Mouse (Mus musculus): ENCODE results near the gene Setd5. TPM values are rescaled to one million over a fixed set of nuclear protein-coding genes. Genes with fewer than 3 reads are reported as not detected.

Setd5 gene
- polyA plus RNA-seq, 1 experiment from 2014 or later, result 46.5 TPM

GRCm38 (mm10) chr6:113036463-113037175 is 40.5 kb upstream of the Setd5 start:
- H3K9me3 ChIP-seq (replicated peaks; ENCODE audit: control insufficient read depth, low read length, poor library complexity, severe bottlenecking), result no peaks in the 10 kb centered on the region
- ATAC-seq, result no peak
- no peaks in the 10 kb centered on the region for H3K27me3 ChIP-seq (ENCODE audit: control insufficient read depth, insufficient read depth, low read depth, low read length)
- WGBS, result 66% methylated on average over 4 of the region's 4 CpGs
- H3K27ac ChIP-seq (ENCODE audit: low read length), result no peak overlapping the region
- H3K36me3 ChIP-seq (ENCODE audit: control insufficient read depth, insufficient read depth, low read length), result no peaks in the 10 kb centered on the region
- H3K4me1 ChIP-seq (ENCODE audit: control insufficient read depth, insufficient read depth, low read length), result peaks cover 9% of the 10 kb centered on the region
- H3K4me3 ChIP-seq (ENCODE audit: low read depth, low read length), result no peak overlapping the region
- no peak overlapping the region for H3K4me2 ChIP-seq (ENCODE audit: low read length)
- H3K9ac ChIP-seq (ENCODE audit: low read depth, low read length), result no peak overlapping the region

GRCm38 (mm10) chr6:113037946-113038734 is 39.0 kb upstream of the Setd5 start:
- Histone ChIP-seq H3K9me3 (replicated peaks; ENCODE audit: control insufficient read depth, low read length, poor library complexity, severe bottlenecking) (no peaks in the 10 kb centered on the region), H3K27ac (ENCODE audit: low read length) (peak overlapping the region; percentile 47), H3K4me3 (ENCODE audit: low read depth, low read length) (no peak overlapping the region; the same call in 1 of the 2 replicates), H3K27me3 (ENCODE audit: control insufficient read depth, insufficient read depth, low read depth, low read length) (no peaks in the 10 kb centered on the region), H3K4me2 (ENCODE audit: low read length) (peak overlapping the region; percentile 47), H3K4me1 (ENCODE audit: control insufficient read depth, insufficient read depth, low read length) (peaks cover 9% of the 10 kb centered on the region), H3K9ac (ENCODE audit: low read depth, low read length) (peak overlapping the region; percentile 49; the same call in 1 of the 2 replicates), H3K36me3 (ENCODE audit: control insufficient read depth, insufficient read depth, low read length) (no peaks in the 10 kb centered on the region)
- 10% methylated on average over 19 of the region's 19 CpGs for WGBS
- peak; percentile 66; the same call in 1 of the 2 replicates for ATAC-seq

DNA sequence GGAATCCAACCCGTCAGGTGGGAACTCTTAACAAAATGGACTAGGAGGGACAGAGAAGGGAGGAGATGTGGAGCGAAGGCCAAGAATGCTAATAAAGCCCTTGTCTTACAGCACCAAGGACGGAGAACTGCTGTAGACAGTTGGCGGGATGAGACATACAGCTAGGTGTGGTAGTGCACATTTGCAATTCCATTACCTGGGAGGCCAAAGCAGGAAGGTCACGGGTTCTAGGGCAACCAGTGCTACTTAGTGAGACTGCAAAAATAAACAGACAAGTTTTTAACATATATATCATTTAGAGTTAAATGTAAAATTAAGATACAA is 38.5 kb upstream of the Setd5 start:
- Histone ChIP-seq H3K4me1 (ENCODE audit: control insufficient read depth, insufficient read depth, low read length) (peaks cover 9% of the 10 kb centered on the region), H3K4me3 (ENCODE audit: low read depth, low read length) (no peak overlapping the region), H3K9ac (ENCODE audit: low read depth, low read length) (peak overlapping the region; percentile 49; the same call in 1 of the 2 replicates), H3K36me3 (ENCODE audit: control insufficient read depth, insufficient read depth, low read length) (no peaks in the 10 kb centered on the region), H3K9me3 (replicated peaks; ENCODE audit: control insufficient read depth, low read length, poor library complexity, severe bottlenecking) (no peaks in the 10 kb centered on the region), H3K4me2 (ENCODE audit: low read length) (peak overlapping the region; percentile 47), H3K27me3 (ENCODE audit: control insufficient read depth, insufficient read depth, low read depth, low read length) (no peaks in the 10 kb centered on the region), H3K27ac (ENCODE audit: low read length) (peak overlapping the region; percentile 47)
- no peak for ATAC-seq
- WGBS, result 43% methylated on average over 5 of the region's 5 CpGs

DNA sequence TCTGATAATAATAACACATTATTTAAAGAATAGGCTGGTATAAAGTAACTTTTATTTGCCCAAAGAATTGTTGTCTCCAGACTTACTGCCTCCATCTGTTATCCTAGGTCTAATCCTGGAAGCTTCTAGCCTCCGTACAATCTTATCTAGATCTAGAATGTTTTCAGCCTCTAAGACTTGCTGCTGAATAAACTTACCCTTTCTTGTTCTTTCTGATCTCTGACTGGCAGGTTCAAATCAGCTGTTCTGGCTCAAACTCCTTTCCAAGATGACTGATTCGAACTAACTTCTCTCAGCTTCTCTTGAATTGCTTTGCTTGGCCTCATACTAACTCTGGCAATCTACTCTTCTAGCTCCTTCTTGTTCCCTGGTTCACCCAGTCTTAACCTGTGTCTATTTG is 36.8 kb upstream of the Setd5 start:
- Histone ChIP-seq H3K9ac (ENCODE audit: low read depth, low read length) (no peak overlapping the region), H3K27ac (ENCODE audit: low read length) (no peak overlapping the region), H3K4me1 (ENCODE audit: control insufficient read depth, insufficient read depth, low read length) (peaks cover 13% of the 10 kb centered on the region), H3K9me3 (replicated peaks; ENCODE audit: control insufficient read depth, low read length, poor library complexity, severe bottlenecking) (no peaks in the 10 kb centered on the region), H3K27me3 (ENCODE audit: control insufficient read depth, insufficient read depth, low read depth, low read length) (no peaks in the 10 kb centered on the region), H3K4me3 (ENCODE audit: low read depth, low read length) (no peak overlapping the region), H3K4me2 (ENCODE audit: low read length) (no peak overlapping the region), H3K36me3 (ENCODE audit: control insufficient read depth, insufficient read depth, low read length) (no peaks in the 10 kb centered on the region)
- 96% methylated on average over 2 of the region's 2 CpGs for WGBS
- no peak for ATAC-seq

DNA sequence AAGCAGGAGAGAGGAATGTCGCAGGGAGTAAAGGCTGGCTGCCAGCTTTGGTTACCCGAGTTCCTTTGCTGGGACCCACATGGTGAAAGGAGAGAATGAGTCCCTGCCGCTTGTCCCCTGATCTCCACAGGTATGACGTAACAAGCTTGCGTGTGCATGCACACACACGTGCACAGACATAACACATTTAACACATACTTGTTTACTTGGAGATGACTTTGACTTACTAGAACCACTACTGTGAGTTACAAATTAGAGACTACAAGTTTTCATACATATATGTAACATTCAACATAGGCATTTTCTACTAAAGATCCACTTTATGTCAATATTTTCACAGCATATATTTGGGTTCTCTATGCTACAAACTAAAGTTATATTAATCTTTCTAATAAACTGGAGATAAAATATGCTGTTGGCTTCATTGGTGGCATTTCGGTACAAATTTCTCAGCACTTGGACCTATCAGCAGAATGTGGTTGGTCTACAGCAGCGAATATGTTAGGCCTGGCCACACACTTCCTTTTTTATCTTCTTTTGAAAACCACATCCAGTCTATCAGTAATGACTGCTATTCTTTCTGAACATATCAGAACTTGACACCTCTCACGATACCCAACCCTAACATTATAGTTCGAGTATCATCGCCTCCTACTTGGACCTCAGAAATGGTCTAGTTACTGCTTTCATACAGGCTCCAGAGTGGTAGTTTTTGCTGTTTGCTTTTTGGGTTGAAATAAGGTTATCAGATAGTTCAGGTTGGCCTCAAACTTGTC is 35.8 kb upstream of the Setd5 start:
- Histone ChIP-seq H3K27ac (ENCODE audit: low read length) (no peak overlapping the region), H3K4me3 (ENCODE audit: low read depth, low read length) (no peak overlapping the region), H3K9me3 (replicated peaks; ENCODE audit: control insufficient read depth, low read length, poor library complexity, severe bottlenecking) (no peaks in the 10 kb centered on the region), H3K4me1 (ENCODE audit: control insufficient read depth, insufficient read depth, low read length) (peaks cover 15% of the 10 kb centered on the region), H3K4me2 (ENCODE audit: low read length) (no peak overlapping the region), H3K27me3 (ENCODE audit: control insufficient read depth, insufficient read depth, low read depth, low read length) (no peaks in the 10 kb centered on the region), H3K9ac (ENCODE audit: low read depth, low read length) (no peak overlapping the region), H3K36me3 (ENCODE audit: control insufficient read depth, insufficient read depth, low read length) (no peaks in the 10 kb centered on the region)
- ATAC-seq, result no peak
- 89% methylated on average over 11 of the region's 11 CpGs for WGBS

DNA sequence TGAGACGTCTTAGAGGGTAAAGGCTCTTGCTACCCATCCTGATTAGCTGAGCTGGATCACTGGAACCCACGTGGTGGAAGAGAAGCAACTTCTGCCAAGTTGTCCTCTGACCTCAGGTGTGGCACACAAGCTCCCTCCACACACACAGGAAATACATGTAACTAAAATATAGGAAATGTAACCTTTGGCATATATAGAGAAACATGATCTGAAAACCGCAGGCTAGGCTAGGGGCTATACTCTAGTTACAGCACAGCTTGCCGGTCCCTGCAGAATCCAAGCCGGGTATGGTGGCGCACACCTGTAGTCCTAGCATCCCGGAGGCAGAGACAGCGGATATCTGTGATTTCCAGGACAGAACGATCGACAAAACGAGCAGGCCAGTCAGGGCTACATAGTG is 31.6 kb upstream of the Setd5 start:
- WGBS, result under 1% methylated on average over 11 of the region's 11 CpGs
- Histone ChIP-seq H3K4me2 (ENCODE audit: low read length) (peak overlapping the region; percentile 98), H3K9me3 (replicated peaks; ENCODE audit: control insufficient read depth, low read length, poor library complexity, severe bottlenecking) (no peaks in the 10 kb centered on the region), H3K4me1 (ENCODE audit: control insufficient read depth, insufficient read depth, low read length) (peaks cover 15% of the 10 kb centered on the region), H3K9ac (ENCODE audit: low read depth, low read length) (peak overlapping the region; percentile 62), H3K27me3 (ENCODE audit: control insufficient read depth, insufficient read depth, low read depth, low read length) (no peaks in the 10 kb centered on the region), H3K36me3 (ENCODE audit: control insufficient read depth, insufficient read depth, low read length) (peaks cover 4% of the 10 kb centered on the region; the same call in 1 of the 2 replicates), H3K4me3 (ENCODE audit: low read depth, low read length) (peak overlapping the region; percentile 69), H3K27ac (ENCODE audit: low read length) (peak overlapping the region; percentile 90)
- peak; percentile 59 for ATAC-seq

GRCm38 (mm10) chr6:113046041-113046975 is 30.9 kb upstream of the Setd5 start, which contains the start of gene Thumpd3:
Gene Thumpd3, plus strand, starts transcription at chr6:113046225.
- Histone ChIP-seq H3K4me3 (ENCODE audit: low read depth, low read length) (peak within 1 kb of the TSS; percentile 69), H3K9ac (ENCODE audit: low read depth, low read length) (peak within 1 kb of the TSS; percentile 62), H3K4me2 (ENCODE audit: low read length) (peak within 1 kb of the TSS; percentile 98), H3K36me3 (ENCODE audit: control insufficient read depth, insufficient read depth, low read length) (peaks cover 8% of the 10 kb centered on the region), H3K4me1 (ENCODE audit: control insufficient read depth, insufficient read depth, low read length) (peaks cover 15% of the 10 kb centered on the region), H3K27me3 (ENCODE audit: control insufficient read depth, insufficient read depth, low read depth, low read length) (no peaks in the 10 kb centered on the region), H3K27ac (ENCODE audit: low read length) (peak within 1 kb of the TSS; percentile 90), H3K9me3 (replicated peaks; ENCODE audit: control insufficient read depth, low read length, poor library complexity, severe bottlenecking) (no peaks in the 10 kb centered on the region)
- peak; percentile 99 for ATAC-seq
- 1% methylated on average over 58 of the region's 59 CpGs for WGBS
